In genomic region chr2:158181932-158182331, GRCm38 (mm10) we compare ENCODE assay signal across 20 mouse cellular contexts. TPM values are rescaled to one million over a fixed set of nuclear protein-coding genes. Genes with fewer than 3 reads are reported as not detected.
DNase-seq lines count a peak whose midpoint lies in the region; ATAC-seq and TF ChIP-seq lines count a peak whose summit lies in the region.
"Had no signal": no experiment of that assay in that cellular context is flagged by ENCODE, and none has a peak within 500 bp of the region (broad histone marks: within the 10 kb centered on the region; RNA-seq: fewer than 3 reads in every experiment).

No protein-coding gene starts in this region.

- H3K4me3 ChIP-seq in neural tube, embryonic 12.5 days: no peak overlapping the region
- H3K4me3 ChIP-seq in forebrain, postnatal 0 days (ENCODE audit: low read depth, low read length): no peak overlapping the region
- no peak overlapping the region for H3K4me3 ChIP-seq in midbrain, embryonic 16.5 days (ENCODE audit: low read depth, low read length)
- H3K4me3 ChIP-seq: erythroblast, embryonic 14.5 days; left cerebral cortex, adult 2 months; limb, embryonic 10.5 days had no signal

- DNase-seq in neural tube, embryonic 10.5 days (ENCODE audit: extremely low spot score, low spot score): no peak
- DNase-seq in forebrain, postnatal 0 days: peak; percentile 52
- DNase-seq in right cerebral cortex, adult 2 months (ENCODE audit: low spot score in 2 of 2): no peak
- DNase-seq in spleen, adult 18-20 months: no peak
- DNase-seq: cerebellum, adult 11 months; gastrocnemius, postnatal 36 days; heart, postnatal 36 days; lung, adult 2 months; lung, postnatal 36 days had no signal

- no peaks in the 10 kb centered on the region for H3K27me3 ChIP-seq in neural tube, embryonic 12.5 days (replicated peaks)
- H3K27me3 ChIP-seq in forebrain, postnatal 0 days (ENCODE audit: insufficient read depth, low read length): no peaks in the 10 kb centered on the region
- no peaks in the 10 kb centered on the region for H3K27me3 ChIP-seq in midbrain, embryonic 16.5 days (ENCODE audit: control insufficient read depth, insufficient read depth, low read depth, low read length)

- H3K4me1 ChIP-seq in neural tube, embryonic 12.5 days: peaks cover 34% of the 10 kb centered on the region
- H3K4me1 ChIP-seq in forebrain, postnatal 0 days (ENCODE audit: insufficient read depth): peaks cover 6% of the 10 kb centered on the region
- peaks cover 24% of the 10 kb centered on the region for H3K4me1 ChIP-seq in midbrain, embryonic 16.5 days (ENCODE audit: control insufficient read depth, insufficient read depth, low read length)

- no peak for ATAC-seq in neural tube, embryonic 12.5 days (ENCODE audit: low FRiP score, low read depth)
- ATAC-seq in forebrain, postnatal 0 days: peak; percentile 68
- ATAC-seq in midbrain, embryonic 16.5 days: 0 out of 2 replicates have a peak, but pooled peaks have one; percentile 37
- no peak for ATAC-seq in cerebellum, adult (ENCODE audit: insufficient number of reproducible peaks, low FRiP score, low TSS enrichment)
- ATAC-seq: intestine, embryonic 16.5 days had no signal

- H3K9me3 ChIP-seq in neural tube, embryonic 12.5 days: no peaks in the 10 kb centered on the region
- H3K9me3 ChIP-seq in forebrain, postnatal 0 days (ENCODE audit: low read length): no peaks in the 10 kb centered on the region
- no peaks in the 10 kb centered on the region for H3K9me3 ChIP-seq in midbrain, embryonic 16.5 days (replicated peaks; ENCODE audit: control insufficient read depth, low read length, poor library complexity, severe bottlenecking)
- H3K9me3 ChIP-seq: G1E; limb, embryonic 10.5 days had no signal

- no peak for TF ChIP-seq CTCF in forebrain, postnatal 0 days (IDR thresholded peaks at IDR 0.05; ENCODE audit: low read depth)

- H3K36me3 ChIP-seq in neural tube, embryonic 12.5 days: no peaks in the 10 kb centered on the region
- no peaks in the 10 kb centered on the region for H3K36me3 ChIP-seq in forebrain, postnatal 0 days (ENCODE audit: insufficient read depth)
- H3K36me3 ChIP-seq in midbrain, embryonic 16.5 days (ENCODE audit: control insufficient read depth, insufficient read depth, low read length): no peaks in the 10 kb centered on the region
- H3K36me3 ChIP-seq: G1E; limb, embryonic 10.5 days had no signal

- WGBS in neural tube, embryonic 12.5 days: 42% methylated on average over 6 of the region's 6 CpGs
- 21% methylated on average over 6 of the region's 6 CpGs for WGBS in forebrain, postnatal 0 days
- 45% methylated on average over 6 of the region's 6 CpGs for WGBS in midbrain, embryonic 16.5 days

- no peak overlapping the region for H3K9ac ChIP-seq in neural tube, embryonic 12.5 days
- no peak overlapping the region for H3K9ac ChIP-seq in forebrain, postnatal 0 days
- no peak overlapping the region for H3K9ac ChIP-seq in midbrain, embryonic 16.5 days (ENCODE audit: low read depth, low read length)

- H3K4me2 ChIP-seq in neural tube, embryonic 12.5 days (replicated peaks): 0 out of 2 replicates have a peak overlapping the region, but pooled peaks have one; percentile 4
- H3K4me2 ChIP-seq in forebrain, postnatal 0 days (ENCODE audit: low read depth): no peak overlapping the region
- no peak overlapping the region for H3K4me2 ChIP-seq in midbrain, embryonic 16.5 days (ENCODE audit: low read length)
- H3K4me2 ChIP-seq: heart, embryonic 11.5 days; liver, embryonic 11.5 days had no signal

- peak overlapping the region; percentile 6; the same call in 1 of the 2 replicates for H3K27ac ChIP-seq in neural tube, embryonic 12.5 days
- H3K27ac ChIP-seq in forebrain, postnatal 0 days (ENCODE audit: low read depth, low read length): peak overlapping the region; percentile 73
- peak overlapping the region; percentile 63 for H3K27ac ChIP-seq in midbrain, embryonic 16.5 days (ENCODE audit: low read length)
- H3K27ac ChIP-seq: left cerebral cortex, adult 2 months; limb, embryonic 10.5 days had no signal

RNA-seq across cellular contexts. Expression of gene Tgm2, which starts 35.7 kb away (rescaled TPM):
- 11.8 and 12.3 TPM in 2 replicates for polyA plus RNA-seq in neural tube, embryonic 12.5 days (2016; fragmentation: Nextera tagmentation; extraction: Ambion mirVana)
- total RNA-seq in forebrain, postnatal 0 days (2014; rRNA removed): 9.1 and 13.0 TPM in 2 replicates
- 6.1 TPM in 2 replicates for polyA plus RNA-seq in forebrain, postnatal 0 days (2015; fragmentation: Nextera tagmentation; extraction: Ambion mirVana)
- polyA plus RNA-seq in midbrain, embryonic 16.5 days (2015; fragmentation: Nextera tagmentation; extraction: Ambion mirVana): 7.0 and 7.1 TPM in 2 replicates

RNA-seq across cellular contexts. Expression of gene D630003M21Rik, which starts 47.1 kb away (rescaled TPM):
- polyA plus RNA-seq in neural tube, embryonic 12.5 days (2016; fragmentation: Nextera tagmentation; extraction: Ambion mirVana): 5.0 and 5.1 TPM in 2 replicates
- 5.4 and 6.6 TPM in 2 replicates for total RNA-seq in forebrain, postnatal 0 days (2014; rRNA removed)
- polyA plus RNA-seq in forebrain, postnatal 0 days (2015; fragmentation: Nextera tagmentation; extraction: Ambion mirVana): 1.6 and 1.9 TPM in 2 replicates
- polyA plus RNA-seq in midbrain, embryonic 16.5 days (2015; fragmentation: Nextera tagmentation; extraction: Ambion mirVana): 1.7 and 1.8 TPM in 2 replicates
- total RNA-seq: common myeloid progenitor, adult 5-6 weeks had no signal
- polyA plus RNA-seq: G1E had no signal

Comparison
In these comparisons a context has a peak if more than half of its experiments do, and no peak if none do; other contexts are left out.
1. ATAC-seq: peak in forebrain, postnatal 0 days (single experiment) and midbrain, embryonic 16.5 days (single experiment); none in neural tube, embryonic 12.5 days (single experiment) and cerebellum, adult (single experiment).
2. H3K27ac ChIP-seq: peak in every context shown above with its lines; median percentile 73 in forebrain, postnatal 0 days; 63 in midbrain, embryonic 16.5 days; 6 in neural tube, embryonic 12.5 days.